Mouse (Mus musculus) forebrain, embryonic 10.5 days (tissue): ENCODE data around the gene Hdgfl2. TPM values are rescaled to one million over a fixed set of nuclear protein-coding genes. Genes with fewer than 3 reads are reported as not detected.

Experiments used
- DNase-seq: peaks from one replicate; pipeline ENCODE4 v3.0.0-alpha.2; 2017; ENCODE audit warnings: low spot score; ENCODE audit errors: extremely low spot score
- H3K27ac ChIP-seq: fragments of 300-500 bp; sonication (generic); 2 replicates; pipeline ENCODE4 v1.5.1; 2016; ENCODE audit warnings: mild to moderate bottlenecking
- H3K27me3 ChIP-seq: fragments of 300-500 bp; sonication (generic); 2 replicates; pipeline ENCODE4 v1.6.1; 2016; ENCODE audit warnings: mild to moderate bottlenecking; ENCODE audit not compliant: poor library complexity, severe bottlenecking
- H3K36me3 ChIP-seq: fragments of 300-500 bp; sonication (generic); replicated peaks from 2 replicates; pipeline ENCODE4 v1.6.1; 2016; ENCODE audit warnings: mild to moderate bottlenecking, moderate library complexity
- H3K4me1 ChIP-seq: fragments of 300-500 bp; sonication (generic); 2 replicates; pipeline ENCODE4 v1.6.1; 2016
- H3K4me3 ChIP-seq: fragments of 300-500 bp; sonication (generic); 2 replicates; pipeline ENCODE4 v1.5.1; 2016; ENCODE audit warnings: mild to moderate bottlenecking, moderate library complexity
- H3K9me3 ChIP-seq: fragments of 300-500 bp; sonication (generic); 2 replicates; pipeline ENCODE4 v1.6.1; 2016; ENCODE audit warnings: mild to moderate bottlenecking, moderate library complexity
- WGBS: fragments of 180-500 bp; shearing (Covaris S2); methylation state at CpG from one replicate; pipeline ENCODE4 v1.1.7; 2016; 5-methylcytosine and 5-hydroxymethylcytosine counted together
- polyA plus RNA-seq: library from polyadenylated mRNA; unstranded; fragments of >200 nt; fragmentation: Nextera tagmentation; extraction: Ambion mirVana; gene quantifications from 2 replicates; pipeline ENCODE4 v1.2.1, GENCODE M21; 2016

The Hdgfl2 gene
- polyA plus RNA-seq, 1 experiment from 2014 or later, result 188 TPM

DNA sequence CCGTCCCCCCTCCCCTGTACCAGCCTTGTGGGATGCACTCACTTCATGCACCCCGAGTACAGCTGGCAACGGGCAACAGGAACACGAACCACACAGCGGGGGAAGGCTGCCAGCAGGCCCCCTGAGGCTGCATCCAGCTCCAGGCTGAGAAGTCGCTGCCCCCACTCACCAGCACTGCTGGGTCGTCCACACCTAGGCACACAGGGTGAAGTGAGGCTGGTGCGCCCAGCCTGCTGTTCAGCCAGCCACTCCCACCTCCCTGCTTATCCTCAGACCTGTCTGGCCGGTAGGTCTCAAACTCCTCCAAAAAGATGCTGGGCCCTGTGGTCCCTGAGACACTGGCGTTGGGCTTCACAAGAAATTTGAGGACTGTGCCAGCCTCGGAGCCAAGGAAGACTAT lies 46.7 kb downstream of the Hdgfl2 start:
- Histone ChIP-seq H3K4me3 (no peak overlapping the region), H3K36me3 (0 out of 2 replicates have a peak, but pooled peaks cover 4% of the 10 kb centered on the region), H3K27ac (no peak overlapping the region), H3K9me3 (peaks cover 22% of the 10 kb centered on the region), H3K4me1 (peaks cover 12% of the 10 kb centered on the region), H3K27me3 (peaks cover 50% of the 10 kb centered on the region)
- 77% methylated on average over 11 of the region's 11 CpGs for WGBS
- no peak for DNase-seq

DNA sequence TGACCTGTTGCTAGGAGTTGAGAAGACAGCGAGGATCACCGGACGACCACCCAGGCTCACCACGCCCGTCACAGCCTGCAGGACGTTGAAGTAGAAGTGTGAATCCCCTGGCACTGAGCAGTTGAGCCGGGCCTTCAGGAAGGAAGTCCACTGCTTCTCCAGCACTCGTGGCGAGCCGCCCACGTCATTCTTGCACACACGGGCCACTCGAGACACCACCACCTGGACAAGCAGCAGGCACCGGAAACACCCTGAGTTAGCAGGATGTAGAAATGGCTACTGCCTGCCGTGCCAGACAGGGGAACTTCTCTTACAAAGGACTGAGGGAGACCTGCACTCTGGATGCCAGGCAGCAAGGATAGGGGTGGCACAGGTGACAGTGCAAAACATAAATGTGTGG lies 48.8 kb downstream of the Hdgfl2 start:
- Histone ChIP-seq H3K36me3 (no peaks in the 10 kb centered on the region), H3K9me3 (peaks cover 12% of the 10 kb centered on the region), H3K4me3 (no peak overlapping the region), H3K27ac (no peak overlapping the region), H3K27me3 (peaks cover 29% of the 10 kb centered on the region), H3K4me1 (peaks cover 15% of the 10 kb centered on the region)
- 93% methylated on average over 15 of the region's 15 CpGs for WGBS
- no peak for DNase-seq

DNA sequence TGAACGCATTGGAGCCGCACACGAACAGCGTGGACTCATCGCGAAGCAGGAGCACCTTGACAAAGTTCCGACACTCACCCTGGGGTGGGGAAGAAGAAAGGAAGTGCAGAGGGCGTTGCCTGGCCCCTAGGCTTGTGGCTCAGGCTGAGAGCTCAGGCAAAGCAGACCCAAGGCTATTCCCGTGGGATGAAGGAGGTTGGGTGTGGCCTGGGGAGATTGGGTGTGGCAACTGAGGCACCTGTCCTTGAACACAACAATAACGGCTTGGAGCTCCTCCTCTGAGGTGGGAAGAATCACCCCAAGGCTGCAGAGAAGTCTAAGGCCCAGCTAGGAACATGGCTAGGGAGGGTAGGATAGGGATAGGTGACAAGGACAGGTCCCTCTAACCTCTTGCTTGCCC lies 51.7 kb downstream of the Hdgfl2 start:
- DNase-seq, result no peak
- Histone ChIP-seq H3K36me3 (no peaks in the 10 kb centered on the region), H3K27me3 (peaks cover 11% of the 10 kb centered on the region; the same call in 1 of the 2 replicates), H3K4me3 (no peak overlapping the region), H3K9me3 (0 out of 2 replicates have a peak, but pooled peaks cover 9% of the 10 kb centered on the region), H3K4me1 (peaks cover 22% of the 10 kb centered on the region), H3K27ac (no peak overlapping the region)
- WGBS, result 93% methylated on average over 10 of the region's 10 CpGs

DNA sequence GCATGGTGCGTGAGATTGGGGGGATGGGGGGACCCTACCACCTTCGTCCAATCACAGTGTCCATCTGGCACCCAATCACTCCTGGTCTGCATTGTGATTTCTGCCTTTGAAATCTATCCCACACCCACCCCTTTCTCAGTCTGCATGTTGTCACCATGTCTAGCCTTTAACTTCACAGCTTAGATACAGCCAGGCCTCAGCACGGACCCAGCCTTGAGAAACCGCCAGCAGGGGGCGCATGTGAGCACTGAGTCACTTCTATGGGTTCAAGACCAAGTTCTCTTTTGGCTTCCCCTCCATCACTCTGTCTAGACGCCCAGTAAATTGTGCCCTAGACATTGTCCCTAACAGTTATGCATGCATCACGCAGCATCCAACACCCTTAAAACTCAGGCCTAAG lies 52.4 kb downstream of the Hdgfl2 start:
- Histone ChIP-seq H3K4me3 (no peak overlapping the region), H3K27ac (no peak overlapping the region), H3K9me3 (0 out of 2 replicates have a peak, but pooled peaks cover 9% of the 10 kb centered on the region), H3K4me1 (peaks cover 22% of the 10 kb centered on the region), H3K27me3 (peaks cover 17% of the 10 kb centered on the region), H3K36me3 (no peaks in the 10 kb centered on the region)
- DNase-seq, result peak; percentile 61
- 40% methylated on average over 7 of the region's 7 CpGs for WGBS

DNA sequence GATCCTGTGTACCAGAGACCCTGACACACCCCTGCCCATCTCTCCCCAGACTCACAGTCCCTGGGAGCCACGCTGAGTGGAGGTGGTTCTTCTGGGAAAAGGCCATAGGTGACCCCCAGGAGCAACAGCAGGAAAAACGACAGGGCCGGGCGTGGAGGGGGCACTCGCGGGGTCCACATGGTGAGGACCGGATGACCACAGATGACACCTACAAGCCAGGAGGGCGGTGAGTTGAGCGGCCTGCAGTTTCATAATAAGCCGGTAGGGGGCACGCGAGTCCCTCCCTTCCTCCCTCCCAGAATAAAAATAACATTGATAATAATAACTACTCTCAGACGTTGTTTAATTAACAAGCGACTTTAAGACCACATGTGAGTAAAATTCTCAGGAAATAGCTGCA lies 53.2 kb downstream of the Hdgfl2 start:
- Histone ChIP-seq H3K27ac (no peak overlapping the region), H3K4me3 (no peak overlapping the region), H3K27me3 (peaks cover 26% of the 10 kb centered on the region), H3K9me3 (0 out of 2 replicates have a peak, but pooled peaks cover 9% of the 10 kb centered on the region), H3K4me1 (peaks cover 28% of the 10 kb centered on the region), H3K36me3 (no peaks in the 10 kb centered on the region)
- peak; percentile 61 for DNase-seq
- WGBS, result 6% methylated on average over 14 of the region's 14 CpGs

DNA sequence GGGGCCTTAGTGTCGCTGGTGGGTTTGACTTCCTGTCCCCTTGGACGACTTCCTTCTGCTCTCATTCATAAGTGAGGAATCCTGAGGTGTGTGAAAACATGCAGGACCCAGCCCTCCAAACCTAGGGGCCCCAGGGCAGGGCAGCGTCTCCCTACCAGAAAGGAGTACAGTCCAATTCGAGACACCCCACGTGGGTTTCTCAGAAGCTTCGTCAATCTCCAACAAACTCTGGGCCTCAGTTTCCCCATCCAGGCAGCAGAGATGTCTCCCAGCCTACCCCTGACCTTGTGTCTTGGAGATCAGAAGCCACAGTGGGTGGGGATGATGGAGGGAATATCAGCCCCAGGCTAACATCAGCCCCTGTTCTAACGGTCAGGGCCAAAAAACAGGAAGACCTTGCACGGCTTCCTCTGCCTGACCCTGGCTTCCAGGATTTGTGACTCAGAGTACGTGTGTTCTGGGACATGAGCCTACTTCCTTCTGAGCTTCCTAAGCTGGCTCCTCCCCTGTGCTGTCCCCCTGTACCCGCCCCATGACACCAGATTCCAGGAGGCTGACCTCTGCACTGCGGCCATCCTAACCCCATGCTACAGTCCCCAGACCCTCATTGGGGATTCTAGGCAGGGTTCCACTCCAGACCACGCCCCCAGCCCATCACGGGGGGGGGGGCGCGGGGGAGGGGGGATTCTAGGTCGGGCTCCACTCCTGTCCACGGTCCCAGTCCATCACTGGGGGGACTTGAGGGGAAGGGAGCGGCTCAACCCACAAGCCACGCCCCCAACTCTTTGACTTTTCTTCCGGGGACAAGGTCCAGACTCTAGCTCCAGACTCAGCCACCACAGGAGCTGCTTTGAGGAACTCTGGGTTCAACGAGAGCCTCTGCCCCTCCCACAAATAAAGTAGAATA lies 54.3 kb downstream of the Hdgfl2 start:
- Histone ChIP-seq H3K27ac (peak overlapping the region; percentile 45; the same call in 1 of the 2 replicates), H3K9me3 (0 out of 2 replicates have a peak, but pooled peaks cover 9% of the 10 kb centered on the region), H3K36me3 (no peaks in the 10 kb centered on the region), H3K27me3 (peaks cover 36% of the 10 kb centered on the region), H3K4me3 (peak overlapping the region; percentile 44), H3K4me1 (peaks cover 39% of the 10 kb centered on the region)
- no peak for DNase-seq
- WGBS, result 16% methylated on average over 20 of the region's 21 CpGs

DNA sequence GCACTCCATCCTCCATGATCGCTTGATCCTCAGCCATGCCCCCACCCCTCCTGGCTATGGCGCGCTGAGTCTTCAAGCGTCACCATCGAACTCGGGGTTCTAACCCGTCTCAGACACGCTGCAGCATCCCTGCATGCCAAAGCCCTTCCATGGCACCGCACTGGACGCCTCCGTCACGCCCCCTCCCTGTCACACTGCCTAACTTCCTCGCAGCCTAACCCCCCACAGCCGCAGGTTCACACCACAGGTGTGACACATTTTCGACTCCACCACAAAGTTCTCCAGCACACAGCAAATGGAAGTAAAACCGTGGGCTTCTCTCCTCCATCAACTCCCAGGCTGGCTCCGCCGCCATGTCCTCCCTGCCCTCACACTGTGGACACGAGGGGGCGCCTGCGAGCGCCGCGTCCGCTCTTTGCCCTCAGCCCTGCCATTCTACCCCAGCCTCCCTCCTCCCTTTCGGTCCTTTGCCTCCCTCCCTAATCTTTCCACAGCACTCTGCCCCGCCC lies 55.1 kb downstream of the Hdgfl2 start:
- Histone ChIP-seq H3K27me3 (peaks cover 44% of the 10 kb centered on the region), H3K27ac (peak overlapping the region; percentile 3; the same call in 1 of the 2 replicates), H3K4me3 (peak overlapping the region; percentile 44), H3K36me3 (no peaks in the 10 kb centered on the region), H3K9me3 (0 out of 2 replicates have a peak, but pooled peaks cover 9% of the 10 kb centered on the region), H3K4me1 (peaks cover 46% of the 10 kb centered on the region)
- DNase-seq, result peak; percentile 64
- 1% methylated on average over 27 of the region's 27 CpGs for WGBS

DNA sequence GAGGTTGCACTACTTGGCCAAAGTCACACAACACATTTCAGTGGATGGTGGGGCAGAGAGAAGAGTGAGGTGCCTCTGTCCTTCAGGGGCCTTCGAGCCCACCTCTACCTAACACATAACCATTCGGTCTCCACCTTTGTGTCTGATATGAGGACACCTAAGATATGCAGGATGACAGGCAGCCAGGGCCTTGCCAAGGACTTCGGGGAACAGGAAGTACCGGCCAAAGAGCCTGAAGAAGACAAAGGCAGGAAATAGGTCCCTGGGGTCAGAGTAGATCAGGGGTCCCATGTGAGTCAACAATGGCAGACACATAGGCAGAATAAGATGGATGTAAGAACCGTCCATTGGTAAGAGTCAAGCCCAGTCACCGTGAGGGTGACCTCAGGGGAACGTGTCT lies 57.1 kb downstream of the Hdgfl2 start:
- H3K27ac ChIP-seq, result no peak overlapping the region
- WGBS, result 92% methylated on average over 7 of the region's 7 CpGs
- peaks cover 65% of the 10 kb centered on the region for H3K4me1 ChIP-seq
- no peaks in the 10 kb centered on the region for H3K36me3 ChIP-seq
- DNase-seq, result no peak
- H3K4me3 ChIP-seq, result no peak overlapping the region
- peaks cover 65% of the 10 kb centered on the region for H3K27me3 ChIP-seq
- 0 out of 2 replicates have a peak, but pooled peaks cover under 1% of the 10 kb centered on the region for H3K9me3 ChIP-seq

DNA sequence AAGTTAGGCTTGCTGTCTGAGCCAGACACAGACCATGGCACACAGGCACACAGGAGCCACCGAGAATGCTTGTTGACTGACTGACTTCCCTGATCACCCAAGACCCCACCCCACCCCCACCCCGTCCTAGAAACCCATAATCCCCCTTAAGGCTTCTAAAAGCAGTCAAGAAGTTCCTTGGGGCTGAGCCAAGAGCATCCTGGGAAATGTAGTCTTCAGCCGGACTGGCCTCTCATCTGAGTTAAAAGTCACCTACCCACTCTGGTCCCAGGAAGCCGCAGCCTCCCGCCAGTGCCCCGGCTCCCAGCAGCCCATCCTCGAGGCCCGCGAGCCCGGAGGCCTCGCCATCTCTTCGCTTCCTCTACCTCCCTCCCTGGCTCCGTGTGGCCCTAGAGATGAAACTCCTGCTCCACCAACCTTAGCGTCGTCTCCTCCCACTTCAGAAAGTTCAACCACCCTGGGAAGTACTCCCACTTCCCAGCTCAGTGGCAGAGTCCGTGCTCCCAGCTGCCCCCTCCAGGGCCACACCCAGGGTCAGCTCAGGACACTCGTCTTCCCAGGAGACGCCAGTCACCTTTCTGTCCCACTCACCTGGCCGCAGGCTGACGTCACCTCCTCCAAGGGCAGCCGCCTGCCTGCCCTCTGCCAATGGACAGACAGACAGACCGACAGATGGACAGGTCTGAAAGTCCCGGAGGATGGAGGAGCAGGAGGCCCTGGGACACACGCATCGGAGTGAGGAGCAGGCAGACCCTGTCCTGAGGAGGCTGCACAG lies 58.6 kb downstream of the Hdgfl2 start:
- Histone ChIP-seq H3K27ac (no peak overlapping the region), H3K4me1 (peaks cover 75% of the 10 kb centered on the region), H3K4me3 (0 out of 2 replicates have a peak overlapping the region, but pooled peaks have one; percentile 6), H3K36me3 (no peaks in the 10 kb centered on the region), H3K27me3 (peaks cover 79% of the 10 kb centered on the region), H3K9me3 (no peaks in the 10 kb centered on the region)
- 10% methylated on average over 25 of the region's 25 CpGs for WGBS
- DNase-seq, result no peak

DNA sequence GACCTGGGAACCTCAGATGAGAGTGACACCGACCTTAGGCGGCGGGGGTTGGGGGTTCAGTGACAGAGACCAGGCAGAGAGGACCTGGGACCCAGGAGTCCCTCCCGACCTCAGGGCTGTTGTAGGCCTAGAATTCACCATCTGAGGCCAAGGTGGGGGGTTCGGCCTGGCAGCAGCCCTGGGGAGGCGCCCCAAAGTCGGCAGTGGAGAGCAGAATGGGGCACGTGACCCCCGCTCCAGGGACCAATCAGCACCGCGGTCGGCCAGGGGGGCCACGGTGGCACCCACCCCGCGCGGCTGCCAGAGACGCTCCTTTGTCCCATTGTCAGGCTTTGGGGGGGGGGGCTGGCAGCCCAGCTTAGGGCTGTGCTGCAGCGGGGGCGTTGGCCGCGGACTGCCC lies 59.9 kb downstream of the Hdgfl2 start:
- no peak for DNase-seq
- no peaks in the 10 kb centered on the region for H3K36me3 ChIP-seq
- peak overlapping the region; percentile 80 for H3K4me3 ChIP-seq
- H3K27me3 ChIP-seq, result peaks cover 93% of the 10 kb centered on the region
- H3K9me3 ChIP-seq, result no peaks in the 10 kb centered on the region
- H3K27ac ChIP-seq, result peak overlapping the region; percentile 68
- peaks cover 64% of the 10 kb centered on the region for H3K4me1 ChIP-seq
- WGBS, result 5% methylated on average over 17 of the region's 21 CpGs

DNA sequence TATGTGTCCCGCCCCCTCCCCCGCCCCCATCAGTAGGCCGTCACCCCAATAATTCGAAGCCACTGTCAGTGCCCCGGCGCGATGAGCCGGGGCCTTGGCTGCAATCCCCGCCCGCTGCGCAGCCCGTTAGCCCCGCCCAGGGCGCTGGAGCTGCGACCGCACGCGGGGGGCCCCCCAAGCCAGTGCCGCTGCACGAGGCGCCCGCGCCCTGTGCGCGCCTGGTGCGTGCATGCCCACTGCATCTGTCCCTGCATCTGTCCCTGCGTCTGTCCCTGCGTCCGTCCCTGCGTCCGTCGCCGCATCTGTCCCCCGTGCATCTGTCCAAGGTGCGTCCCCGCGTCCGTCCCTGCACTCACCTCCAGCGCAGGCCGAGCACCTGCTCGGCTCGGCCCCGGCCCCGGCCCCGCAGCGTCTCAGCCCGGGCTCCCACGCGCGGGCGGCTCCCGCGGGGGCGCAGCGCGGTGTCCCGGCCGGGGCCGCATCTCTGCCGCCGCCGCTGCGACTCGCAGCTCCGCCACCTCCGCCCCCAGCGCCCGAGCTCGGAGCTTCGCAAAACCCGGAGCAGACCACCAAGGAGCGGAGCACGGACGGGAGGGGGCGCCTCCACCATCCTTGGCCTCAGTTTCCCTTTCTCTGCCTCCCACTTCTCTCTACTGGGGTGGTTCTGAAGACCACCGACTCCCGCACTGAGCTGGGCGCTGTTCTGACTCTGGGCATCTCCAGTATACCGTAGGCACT lies 60.6 kb downstream of the Hdgfl2 start, which contains the start of gene Sema6b:
TSS of gene Sema6b (minus strand) at position 486 of the 738 bp plus-strand sequence.
- WGBS, result 1% methylated on average over 79 of the region's 79 CpGs
- H3K4me1 ChIP-seq, result peaks cover 60% of the 10 kb centered on the region
- peak; percentile 67 for DNase-seq
- peak within 1 kb of the TSS; percentile 68 for H3K27ac ChIP-seq
- H3K9me3 ChIP-seq, result no peaks in the 10 kb centered on the region
- H3K27me3 ChIP-seq, result peaks cover 99% of the 10 kb centered on the region
- H3K4me3 ChIP-seq, result peak within 1 kb of the TSS; percentile 80
- H3K36me3 ChIP-seq, result no peaks in the 10 kb centered on the region
